Mouse (Mus musculus) intestine, embryonic 16.5 days (tissue): ENCODE measurements at regions not wholly inside any gene's neighbourhood (a gene's known extent, or its start where the extent isn't known, plus 50 kb on each side); places are given as distances from the start of the nearest gene placed in this dataset.

Experiments used
- ATAC-seq: fragments of 200-750 bp; cut with Nextera tagmentation; 2 replicates; pipeline ENCODE4 v1.8.0; 2017; ENCODE audit warnings: moderate TSS enrichment, moderate library complexity
- H3K27ac ChIP-seq: fragments of 300-500 bp; sonication (generic); 2 replicates; pipeline ENCODE4 v1.5.1; 2014; ENCODE audit warnings: mild to moderate bottlenecking, low read length
- H3K27me3 ChIP-seq: fragments of 300-500 bp; sonication (generic); replicated peaks from 2 replicates; pipeline ENCODE4 v1.6.1; 2014; ENCODE audit warnings: low read length, control low read depth, mixed read lengths; ENCODE audit not compliant: control insufficient read depth, insufficient read depth
- H3K36me3 ChIP-seq: fragments of 300-500 bp; sonication (generic); 2 replicates; pipeline ENCODE4 v1.6.1; 2014; ENCODE audit warnings: low read length, control low read depth; ENCODE audit not compliant: control insufficient read depth, insufficient read depth
- H3K4me1 ChIP-seq: fragments of 300-500 bp; sonication (generic); 2 replicates; pipeline ENCODE4 v1.6.1; 2014; ENCODE audit warnings: low read length, control low read depth, mixed read lengths; ENCODE audit not compliant: control insufficient read depth, insufficient read depth
- H3K4me2 ChIP-seq: fragments of 300-500 bp; sonication (generic); 2 replicates; pipeline ENCODE4 v1.6.1; 2014; ENCODE audit warnings: low read depth, low read length, control low read depth
- H3K4me3 ChIP-seq: fragments of 300-500 bp; sonication (generic); 2 replicates; pipeline ENCODE4 v1.5.1; 2014; ENCODE audit warnings: mild to moderate bottlenecking, low read length
- H3K9ac ChIP-seq: fragments of 300-500 bp; sonication (generic); 2 replicates; pipeline ENCODE4 v1.6.1; 2014; ENCODE audit warnings: low read depth, low read length
- H3K9me3 ChIP-seq: fragments of 300-500 bp; sonication (generic); 2 replicates; pipeline ENCODE4 v1.6.1; 2016; ENCODE audit warnings: low read length, control low read depth; ENCODE audit not compliant: control insufficient read depth
- WGBS: fragments of 180-500 bp; shearing (Covaris S2); extraction: QIAGEN DNeasy Blood & Tissue Kit; methylation state at CpG from one replicate; pipeline ENCODE4 v1.1.7; 2014; 5-methylcytosine and 5-hydroxymethylcytosine counted together

DNA sequence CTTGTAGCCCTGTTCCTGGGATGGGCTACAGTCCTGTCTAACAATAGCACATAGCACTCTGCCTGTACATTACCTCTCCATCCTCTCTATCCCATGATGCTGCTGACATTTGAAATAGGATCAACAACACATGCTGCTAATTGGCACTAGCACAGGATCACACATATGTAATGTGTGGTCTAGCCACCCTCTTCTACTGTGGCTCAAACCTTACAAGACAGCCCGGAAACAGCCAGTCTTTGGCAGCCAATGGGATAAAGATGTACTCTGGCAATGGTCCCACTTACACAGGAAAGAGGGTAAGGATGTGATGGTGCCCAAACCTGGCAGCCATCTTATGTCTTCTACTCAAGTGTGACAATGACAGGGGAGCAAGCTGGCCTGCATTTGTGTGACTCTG lies 58.3 kb upstream of the Frmd4a start:
- Histone ChIP-seq H3K4me3 (no peak overlapping the region), H3K9ac (no peak overlapping the region), H3K27ac (no peak overlapping the region), H3K4me2 (no peak overlapping the region), H3K9me3 (no peaks in the 10 kb centered on the region), H3K4me1 (no peaks in the 10 kb centered on the region), H3K36me3 (no peaks in the 10 kb centered on the region), H3K27me3 (no peaks in the 10 kb centered on the region)
- no peak for ATAC-seq
- 82% methylated on average over 1 of the region's 1 CpGs for WGBS

DNA sequence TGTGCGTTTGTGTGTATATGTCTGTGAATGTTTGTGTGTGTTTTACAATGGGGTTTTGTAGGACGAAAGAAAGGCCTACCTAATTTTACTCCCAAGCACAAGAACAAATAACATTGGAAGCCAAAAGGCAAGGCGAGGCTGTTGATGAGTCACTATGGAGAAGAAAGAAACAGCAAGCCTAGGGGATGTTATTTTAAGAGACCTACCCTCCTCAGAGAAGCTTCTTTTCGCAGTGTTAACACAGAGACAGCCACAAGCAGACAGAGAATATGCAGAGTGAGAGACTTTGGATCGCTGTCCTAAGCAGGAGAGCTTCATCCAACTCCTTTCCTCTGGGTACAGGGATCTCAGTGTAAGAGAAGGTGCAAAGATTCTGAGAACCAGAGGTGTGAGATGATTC lies 57.3 kb upstream of the Frmd4a start:
- H3K36me3 ChIP-seq = no peaks in the 10 kb centered on the region
- H3K4me3 ChIP-seq = no peak overlapping the region
- no peak for ATAC-seq
- 80% methylated on average over 5 of the region's 5 CpGs for WGBS
- H3K9me3 ChIP-seq = no peaks in the 10 kb centered on the region
- no peaks in the 10 kb centered on the region for H3K4me1 ChIP-seq
- H3K27ac ChIP-seq = no peak overlapping the region
- H3K9ac ChIP-seq = no peak overlapping the region
- no peaks in the 10 kb centered on the region for H3K27me3 ChIP-seq
- H3K4me2 ChIP-seq = no peak overlapping the region

DNA sequence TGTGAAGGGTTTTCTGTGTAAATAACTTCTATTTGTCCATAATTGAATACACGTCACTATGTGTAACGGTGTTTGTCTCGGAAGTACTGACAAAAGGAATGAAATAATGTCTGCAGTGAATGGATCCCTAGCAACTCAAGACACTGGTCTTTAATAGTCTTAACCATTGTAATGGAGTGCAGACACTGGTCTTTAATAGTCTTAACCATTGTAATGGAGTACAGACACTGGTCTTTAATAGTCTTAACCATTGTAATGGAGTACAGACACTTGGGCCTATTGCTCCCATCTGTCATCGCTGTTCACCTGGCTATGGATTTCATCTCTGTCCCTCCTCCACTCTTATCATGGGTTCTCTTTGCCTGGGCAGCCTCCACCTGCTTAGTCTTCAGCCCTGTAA lies 53.2 kb upstream of the Frmd4a start:
- Histone ChIP-seq H3K9ac (no peak overlapping the region), H3K4me2 (no peak overlapping the region), H3K4me3 (no peak overlapping the region), H3K9me3 (no peaks in the 10 kb centered on the region), H3K4me1 (no peaks in the 10 kb centered on the region), H3K27ac (no peak overlapping the region), H3K36me3 (no peaks in the 10 kb centered on the region), H3K27me3 (no peaks in the 10 kb centered on the region)
- WGBS = 91% methylated on average over 4 of the region's 4 CpGs
- peak; percentile 100 for ATAC-seq
